Mouse (Mus musculus): ENCODE measurements around the gene Carmil3.
A peak's percentile ranks its signal among the peaks of the same experiment; 100 is the strongest.

Carmil3 gene

GRCm38 (mm10) chr14:55544334-55544733, 53.9 kb downstream of the Carmil3 start:
- DNase-seq, result peak; percentile 58

- no peak for DNase-seq
Measured at GRCm38 (mm10) chr14:55550191-55550590, 59.7 kb downstream of the Carmil3 start.

GRCm38 (mm10) chr14:55551347-55551746, 60.9 kb downstream of the Carmil3 start:
- DNase-seq, result no peak

GRCm38 (mm10) chr14:55551794-55552193, 61.3 kb downstream of the Carmil3 start:
- DNase-seq, result no peak

GRCm38 (mm10) chr14:55554635-55555034, 64.2 kb downstream of the Carmil3 start:
- DNase-seq, result no peak

GRCm38 (mm10) chr14:55555788-55556187, 65.3 kb downstream of the Carmil3 start:
- no peak for DNase-seq

- DNase-seq, result peak; percentile 78
Measured at GRCm38 (mm10) chr14:55557003-55557402, 66.6 kb downstream of the Carmil3 start.

GRCm38 (mm10) chr14:55557587-55557986, 67.1 kb downstream of the Carmil3 start:
- DNase-seq, result no peak
